7 mouse cellular contexts compared by ENCODE assay signal in the genomic region with DNA sequence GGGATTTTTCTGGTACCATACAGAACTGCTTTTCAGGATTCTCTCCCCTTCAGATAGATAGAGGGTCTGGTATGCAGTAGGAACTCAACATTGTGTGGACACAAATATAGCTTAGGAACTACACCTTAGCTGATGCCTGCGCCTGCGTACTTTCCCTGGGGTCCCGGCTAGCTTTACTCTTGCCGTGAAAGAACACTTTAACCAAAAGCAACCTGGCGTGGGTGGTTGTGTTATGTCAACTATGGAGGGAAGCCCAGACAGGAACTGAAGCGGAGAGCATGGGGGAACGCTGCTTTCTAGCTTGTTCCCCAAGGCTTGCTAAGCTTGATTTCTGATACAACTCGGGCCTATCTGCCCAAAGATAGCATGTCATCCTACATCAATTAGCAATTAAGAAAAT. TPM values are rescaled to one million over a fixed set of nuclear protein-coding genes. Genes with fewer than 3 reads are reported as not detected.
DNase-seq lines count a peak whose midpoint lies in the region; ATAC-seq and TF ChIP-seq lines count a peak whose summit lies in the region.

No protein-coding gene starts in this region.

- no peaks in the 10 kb centered on the region for H3K9me3 ChIP-seq in embryonic facial prominence, embryonic 15.5 days (replicated peaks)
- no peaks in the 10 kb centered on the region for H3K9me3 ChIP-seq in hindbrain, postnatal 0 days (ENCODE audit: low read length)
- H3K9me3 ChIP-seq in midbrain, postnatal 0 days (ENCODE audit: low read length) = no peaks in the 10 kb centered on the region

- H3K4me3 ChIP-seq in embryonic facial prominence, embryonic 15.5 days (replicated peaks) = peak overlapping the region; percentile 73
- H3K4me3 ChIP-seq in hindbrain, postnatal 0 days (ENCODE audit: low read length) = peak overlapping the region; percentile 57; the same call in 1 of the 2 replicates
- H3K4me3 ChIP-seq in midbrain, postnatal 0 days (ENCODE audit: low read depth, low read length) = no peak overlapping the region

- no peak overlapping the region for H3K9ac ChIP-seq in embryonic facial prominence, embryonic 15.5 days
- no peak overlapping the region for H3K9ac ChIP-seq in hindbrain, postnatal 0 days (replicated peaks; ENCODE audit: low read length)
- no peak overlapping the region for H3K9ac ChIP-seq in midbrain, postnatal 0 days (replicated peaks; ENCODE audit: low read length, poor library complexity, severe bottlenecking)

- peaks cover 5% of the 10 kb centered on the region; the same call in 1 of the 2 replicates for H3K4me1 ChIP-seq in embryonic facial prominence, embryonic 15.5 days
- H3K4me1 ChIP-seq in hindbrain, postnatal 0 days (ENCODE audit: insufficient read depth, low read length) = no peaks in the 10 kb centered on the region
- H3K4me1 ChIP-seq in midbrain, postnatal 0 days (ENCODE audit: insufficient read depth, low read length) = no peaks in the 10 kb centered on the region

- H3K36me3 ChIP-seq in embryonic facial prominence, embryonic 15.5 days = no peaks in the 10 kb centered on the region
- H3K36me3 ChIP-seq in hindbrain, postnatal 0 days (ENCODE audit: insufficient read depth, low read length) = no peaks in the 10 kb centered on the region
- H3K36me3 ChIP-seq in midbrain, postnatal 0 days (ENCODE audit: insufficient read depth, low read length) = no peaks in the 10 kb centered on the region

- H3K27me3 ChIP-seq in embryonic facial prominence, embryonic 15.5 days = no peaks in the 10 kb centered on the region
- H3K27me3 ChIP-seq in hindbrain, postnatal 0 days (ENCODE audit: insufficient read depth, low read length) = no peaks in the 10 kb centered on the region
- no peaks in the 10 kb centered on the region for H3K27me3 ChIP-seq in midbrain, postnatal 0 days (ENCODE audit: insufficient read depth, low read length)

- no peak for TF ChIP-seq CTCF in hindbrain, postnatal 0 days (IDR thresholded peaks at IDR 0.05; ENCODE audit: low read depth)
- TF ChIP-seq CTCF in midbrain, postnatal 0 days (IDR thresholded peaks at IDR 0.05) = no peak

- DNase-seq in layer of hippocampus, adult 11-12 months (ENCODE audit: low spot score) = peak; percentile 46
- no peak for DNase-seq in layer of hippocampus, postnatal 10 days (ENCODE audit: low spot score in 2 of 2)
- no peak for DNase-seq in hindbrain, postnatal 0 days (ENCODE audit: low spot score)
- DNase-seq in midbrain, postnatal 0 days (ENCODE audit: low spot score) = no peak
- no peak for DNase-seq in urinary bladder, postnatal 14 days (ENCODE audit: low spot score)

- 0 out of 2 replicates have a peak overlapping the region, but pooled peaks have one; percentile 28 for H3K27ac ChIP-seq in embryonic facial prominence, embryonic 15.5 days (replicated peaks)
- no peak overlapping the region for H3K27ac ChIP-seq in hindbrain, postnatal 0 days
- H3K27ac ChIP-seq in midbrain, postnatal 0 days (ENCODE audit: low read depth, low read length) = no peak overlapping the region; the same call in 1 of the 2 replicates

- WGBS in embryonic facial prominence, embryonic 15.5 days = 53% methylated on average over 8 of the region's 8 CpGs
- 73% methylated on average over 8 of the region's 8 CpGs for WGBS in hindbrain, postnatal 0 days
- 65% methylated on average over 8 of the region's 8 CpGs for WGBS in midbrain, postnatal 0 days

- no peak for ATAC-seq in embryonic facial prominence, embryonic 15.5 days (ENCODE audit: insufficient number of reproducible peaks, low FRiP score, low TSS enrichment, low read depth)
- no peak for ATAC-seq in hindbrain, postnatal 0 days
- no peak for ATAC-seq in midbrain, postnatal 0 days (ENCODE audit: low FRiP score)
- ATAC-seq in monocyte, adult 5-6 weeks (replicated peaks; ENCODE audit: insufficient number of reproducible peaks, low FRiP score, low TSS enrichment, poor library complexity, severe bottlenecking) = no peak

- peak overlapping the region; percentile 80 for H3K4me2 ChIP-seq in embryonic facial prominence, embryonic 15.5 days (replicated peaks)
- peak overlapping the region; percentile 95 for H3K4me2 ChIP-seq in hindbrain, postnatal 0 days (ENCODE audit: low read depth, low read length)
- peak overlapping the region; percentile 15; the same call in 1 of the 2 replicates for H3K4me2 ChIP-seq in midbrain, postnatal 0 days (ENCODE audit: low read depth, low read length, poor library complexity, severe bottlenecking)

RNA-seq across cellular contexts. Expression of a gene that starts 34.5 kb away (rescaled TPM):
- total RNA-seq in layer of hippocampus, postnatal 10 days (2021) = 10 to 100 TPM; 53.5 to 54.5 TPM
- polyA plus RNA-seq in embryonic facial prominence, embryonic 15.5 days (2015; fragmentation: Nextera tagmentation; extraction: Ambion mirVana) = 16.0 and 16.5 TPM in 2 replicates
- 29.6 and 30.2 TPM in 2 replicates for total RNA-seq in hindbrain, postnatal 0 days (2014; rRNA removed)
- polyA plus RNA-seq in hindbrain, postnatal 0 days (2015; fragmentation: Nextera tagmentation; extraction: Ambion mirVana) = 7.9 and 8.2 TPM in 2 replicates
- 35.4 and 38.3 TPM in 2 replicates for total RNA-seq in midbrain, postnatal 0 days (2014; rRNA removed)
- 7.4 and 9.2 TPM in 2 replicates for polyA plus RNA-seq in midbrain, postnatal 0 days (2015; fragmentation: Nextera tagmentation; extraction: Ambion mirVana)
- total RNA-seq in monocyte, adult 5-6 weeks (2017) = 51.4 to 60.9 TPM (median 60.3 TPM) in 3 replicates

RNA-seq across cellular contexts. Expression of a gene that starts 56.2 kb away (rescaled TPM):
- under 1 TPM; 0.38 to 0.85 TPM for total RNA-seq in layer of hippocampus, postnatal 10 days (2021)
- 1.2 and 1.9 TPM in 2 replicates for polyA plus RNA-seq in embryonic facial prominence, embryonic 15.5 days (2015; fragmentation: Nextera tagmentation; extraction: Ambion mirVana)
- total RNA-seq in hindbrain, postnatal 0 days (2014; rRNA removed) = 0.10 and 0.47 TPM in 2 replicates
- polyA plus RNA-seq in hindbrain, postnatal 0 days (2015; fragmentation: Nextera tagmentation; extraction: Ambion mirVana) = 0.73 and 1.4 TPM in 2 replicates
- 0.71 and 2.1 TPM in 2 replicates for total RNA-seq in midbrain, postnatal 0 days (2014; rRNA removed)
- polyA plus RNA-seq in midbrain, postnatal 0 days (2015; fragmentation: Nextera tagmentation; extraction: Ambion mirVana) = 1.1 and 1.4 TPM in 2 replicates
- total RNA-seq in monocyte, adult 5-6 weeks (2017) = 0.21 to 0.29 TPM in 2 of 3 replicates, not detected in the other

Comparison
In these comparisons a context has a peak if more than half of its experiments do, and no peak if none do; other contexts are left out.
1. H3K4me2 ChIP-seq: peak in every context shown above with its lines; median percentile 95 in hindbrain, postnatal 0 days; 80 in embryonic facial prominence, embryonic 15.5 days; 15 in midbrain, postnatal 0 days.